Mouse (Mus musculus): ENCODE results near the gene Gm11027.
"Not testable (repeated sequence)": the region's sequence is repeated elsewhere in the genome, so short reads cannot be mapped to it uniquely, and the experiment has no call there.

Gm11027 gene

DNA sequence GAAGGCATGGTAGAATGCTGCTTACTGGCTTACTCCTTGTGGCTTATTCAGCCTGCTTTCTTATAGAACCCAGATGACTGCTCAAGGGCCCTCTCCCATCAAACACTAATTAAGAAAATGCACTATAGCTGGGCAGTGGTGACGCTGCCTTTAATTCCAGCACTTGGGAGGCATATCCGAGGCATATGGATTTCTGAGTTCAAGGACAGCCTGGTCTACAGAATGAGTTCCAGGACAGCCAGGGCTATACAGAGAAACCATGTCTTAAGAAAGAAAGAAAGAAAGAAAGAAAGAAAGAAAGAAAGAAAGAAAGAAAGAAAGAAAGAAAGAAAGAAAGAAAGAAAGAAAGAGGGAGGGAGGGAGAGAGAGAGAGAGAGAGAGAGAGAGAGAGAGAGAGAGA, at the start of gene Gm11027:
TSS of gene Gm11027 (plus strand) at position 301 of the 400 bp plus-strand sequence.
- not testable (repeated sequence) for DNase-seq (ENCODE audit: low read depth, low spot score)

GRCm38 (mm10) chr12:116226289-116227057, 48.7 kb upstream of the Gm11027 start:
- no peak for DNase-seq (ENCODE audit: low read depth, low spot score)

DNA sequence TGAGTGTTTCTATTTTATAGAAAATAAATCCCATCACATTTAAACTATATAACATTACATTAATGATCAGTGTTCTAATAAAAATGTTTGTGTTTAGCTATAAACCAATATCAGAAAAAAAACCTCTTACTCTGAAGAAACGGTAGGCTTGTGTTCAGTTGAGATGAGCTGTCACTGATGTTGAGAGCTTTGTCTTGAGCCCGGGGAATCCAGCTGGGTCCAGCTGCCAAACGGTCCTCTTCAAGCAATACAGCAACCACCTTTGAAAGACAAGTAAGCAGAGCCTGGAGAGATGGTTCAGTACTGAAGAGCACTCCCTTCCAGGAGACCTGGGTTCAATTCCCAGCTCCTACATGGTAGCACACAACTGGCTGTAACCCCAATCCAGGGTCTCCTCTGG, 45.7 kb upstream of the Gm11027 start:
- no peak for DNase-seq (ENCODE audit: low read depth, low spot score)

DNA sequence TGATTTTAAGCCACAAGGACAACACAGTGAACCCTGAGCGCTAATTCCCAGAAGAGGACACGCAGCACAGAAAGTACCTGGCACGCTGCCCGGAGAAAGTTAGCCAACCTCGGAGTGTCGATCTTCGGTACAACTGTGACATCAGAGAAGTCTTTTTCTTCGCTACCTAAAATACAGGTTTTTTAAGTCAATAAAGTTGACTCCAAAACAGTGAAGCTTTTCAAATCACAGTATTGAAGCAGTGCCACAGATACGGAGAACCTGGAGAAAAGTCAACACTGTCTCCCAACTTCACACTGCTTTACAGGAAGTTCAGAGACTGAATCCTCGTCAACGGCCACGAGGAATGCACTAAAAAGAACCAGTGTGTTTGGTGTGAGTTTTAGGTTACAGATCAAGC, 43.6 kb upstream of the Gm11027 start:
- DNase-seq (ENCODE audit: low read depth, low spot score) = no peak

DNA sequence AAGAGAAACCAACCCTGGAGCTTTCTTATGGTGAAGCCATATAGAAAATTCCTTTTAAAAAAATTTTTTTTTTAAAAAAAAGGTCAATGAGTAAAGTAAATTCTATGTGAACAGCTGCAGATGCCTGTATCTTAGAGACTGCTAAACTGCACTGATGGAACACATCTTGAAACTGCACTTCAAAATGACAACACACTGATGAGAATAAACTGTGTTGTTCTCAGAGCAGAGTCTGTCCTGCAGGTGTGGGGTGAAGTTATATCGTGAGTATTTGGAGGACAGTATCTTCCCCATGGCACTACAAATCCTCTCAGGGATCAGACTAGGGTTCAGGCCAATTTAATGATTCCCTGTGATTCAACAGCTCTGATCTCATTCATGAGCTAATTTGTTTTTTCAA, 43.1 kb upstream of the Gm11027 start:
- DNase-seq (ENCODE audit: low read depth, low spot score) = no peak

- no peak for DNase-seq (ENCODE audit: low read depth, low spot score)
These were observed 39.8 kb upstream of the Gm11027 start for GRCm38 (mm10) chr12:116235356-116235755.

GRCm38 (mm10) chr12:116236658-116237057, 38.5 kb upstream of the Gm11027 start:
- DNase-seq (ENCODE audit: low read depth, low spot score) = no peak

DNA sequence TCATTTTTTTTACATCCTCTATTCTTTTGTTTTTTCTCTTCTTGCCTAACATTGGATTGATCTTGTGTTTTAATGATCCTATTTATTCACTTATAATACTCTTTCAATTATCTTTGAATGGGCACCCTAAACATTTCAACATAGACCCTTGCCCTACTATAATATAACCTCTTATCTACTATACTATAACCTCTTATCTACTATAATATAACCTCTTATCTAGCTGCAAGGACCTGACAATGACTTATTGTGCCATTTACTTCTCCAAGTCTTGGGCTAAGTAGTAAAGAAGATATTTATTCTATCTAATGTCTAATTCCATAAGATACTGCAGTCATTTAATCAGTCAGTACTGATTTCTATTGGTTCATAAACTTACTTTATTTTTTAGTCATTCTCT, 36.8 kb upstream of the Gm11027 start:
- DNase-seq (ENCODE audit: low read depth, low spot score) = no peak

DNA sequence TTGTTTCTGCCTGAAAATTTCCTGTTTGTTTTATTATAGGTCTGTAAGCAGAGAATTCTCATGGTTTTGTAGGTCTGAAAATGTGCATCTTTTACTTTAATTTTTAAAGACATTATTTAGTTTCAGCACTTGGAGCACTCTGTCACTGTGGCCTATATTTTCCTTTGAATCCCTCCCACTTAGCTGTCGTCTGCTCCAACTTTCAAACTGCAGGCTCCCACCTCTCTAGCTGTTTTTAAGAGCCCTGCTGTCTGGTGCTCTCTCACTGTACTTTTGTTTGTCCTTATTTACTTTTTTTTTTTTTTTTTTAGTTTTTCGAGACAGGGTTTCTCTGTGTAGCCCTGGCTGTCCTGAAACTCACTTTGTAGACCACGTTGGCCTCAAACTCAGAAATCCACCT, 36.4 kb upstream of the Gm11027 start:
- no peak for DNase-seq (ENCODE audit: low read depth, low spot score)

- DNase-seq (ENCODE audit: low read depth, low spot score) = no peak
These were observed 30.6 kb upstream of the Gm11027 start for GRCm38 (mm10) chr12:116244601-116245000.

GRCm38 (mm10) chr12:116254652-116255051, 20.5 kb upstream of the Gm11027 start:
- DNase-seq (ENCODE audit: low read depth, low spot score) = no peak

DNA sequence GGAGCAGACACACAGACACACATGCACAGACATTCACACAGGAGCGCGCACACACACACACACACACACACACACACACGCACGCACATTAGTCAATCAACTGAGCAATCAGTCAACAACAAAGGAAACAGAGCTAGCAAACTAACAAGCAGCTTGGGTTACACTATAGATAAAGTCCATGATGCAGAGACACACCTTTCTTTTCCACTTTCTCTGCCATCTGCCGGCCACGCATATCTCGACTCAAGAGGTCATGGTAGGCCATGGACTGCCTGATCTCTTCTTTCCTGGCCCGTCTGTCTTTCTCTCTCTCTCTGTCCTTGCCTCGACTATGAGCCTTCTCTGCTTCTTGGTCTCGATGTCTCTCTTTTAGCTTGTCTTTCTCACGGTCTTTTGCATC, 19.6 kb upstream of the Gm11027 start:
- DNase-seq (ENCODE audit: low read depth, low spot score) = no peak

GRCm38 (mm10) chr12:116258321-116258720, 16.9 kb upstream of the Gm11027 start:
- no peak for DNase-seq (ENCODE audit: low read depth, low spot score)

- peak; percentile 66 for DNase-seq (ENCODE audit: low read depth, low spot score)
These were observed 12.4 kb upstream of the Gm11027 start, which contains the start of gene Wdr60 for GRCm38 (mm10) chr12:116262555-116263341. Gene Wdr60, minus strand, starts transcription at chr12:116263022.

DNA sequence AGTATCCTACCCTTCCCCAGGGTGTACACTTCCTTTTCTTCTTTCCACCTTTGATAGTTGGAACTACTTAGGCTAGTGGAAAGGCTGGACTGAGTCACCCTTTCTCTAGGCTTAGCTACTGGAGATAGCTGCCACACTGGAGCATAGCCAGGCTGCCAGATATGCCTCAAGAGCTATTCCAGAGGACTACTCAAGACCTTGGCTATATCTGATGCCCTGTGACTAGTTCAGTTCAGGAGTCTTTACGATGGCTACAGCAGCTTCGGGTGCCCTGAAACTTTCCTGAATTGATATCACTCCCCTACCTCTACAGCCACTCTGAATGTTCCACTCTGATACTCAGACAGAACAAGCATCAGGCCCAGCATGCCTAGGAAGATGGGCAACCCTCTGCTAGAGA, 10.4 kb upstream of the Gm11027 start:
- no peak for DNase-seq (ENCODE audit: low read depth, low spot score)

- DNase-seq (ENCODE audit: low read depth, low spot score) = no peak
These were observed 9.9 kb upstream of the Gm11027 start for GRCm38 (mm10) chr12:116265275-116265674.

- no peak for DNase-seq (ENCODE audit: low read depth, low spot score)
These were observed 5.7 kb upstream of the Gm11027 start for GRCm38 (mm10) chr12:116269450-116269849.

- no peak for DNase-seq (ENCODE audit: low read depth, low spot score)
These were observed 4.6 kb upstream of the Gm11027 start for GRCm38 (mm10) chr12:116270538-116270937.

GRCm38 (mm10) chr12:116271071-116271470, 4.1 kb upstream of the Gm11027 start:
- no peak for DNase-seq (ENCODE audit: low read depth, low spot score)

GRCm38 (mm10) chr12:116273733-116274132, 1.5 kb upstream of the Gm11027 start:
- DNase-seq (ENCODE audit: low read depth, low spot score) = no peak

- no peak for DNase-seq (ENCODE audit: low read depth, low spot score)
These were observed 445 bp downstream of the Gm11027 start for GRCm38 (mm10) chr12:116275631-116276030.

GRCm38 (mm10) chr12:116276961-116277360, 1.8 kb downstream of the Gm11027 start:
- DNase-seq (ENCODE audit: low read depth, low spot score) = no peak

DNA sequence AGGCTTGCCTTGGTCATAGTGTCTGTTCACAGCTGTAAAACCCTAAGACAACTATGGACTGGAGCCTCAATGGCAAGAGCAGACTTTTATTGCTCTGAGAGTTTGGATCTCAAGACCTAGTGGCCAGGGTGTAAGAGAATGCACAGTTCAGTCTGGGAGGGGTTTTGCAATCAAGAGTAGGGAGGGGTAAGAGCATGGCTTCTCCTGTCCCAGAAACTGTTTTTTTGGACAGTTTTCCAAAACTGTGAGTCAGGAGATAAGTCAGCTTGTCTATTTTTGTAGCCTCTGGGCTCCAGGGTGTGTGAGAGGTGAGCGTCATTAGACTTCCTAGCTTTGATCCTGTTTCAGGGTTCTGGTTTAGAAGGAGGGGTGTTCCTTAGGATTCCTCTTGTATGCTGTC, 3.4 kb downstream of the Gm11027 start:
- no peak for DNase-seq (ENCODE audit: low read depth, low spot score)

All from WW6 (cell line).